Mouse (Mus musculus) v-Abl transformed pro-B cells (cell line): ENCODE results near the gene Prkrip1.
"Not testable (repeated sequence)": the region's sequence is repeated elsewhere in the genome, so short reads cannot be mapped to it uniquely, and the experiment has no call there.

ENCODE experiments used
- in situ Hi-C, 2 experiments: fragments of 400-800 bp; cut with MboI; formaldehyde crosslinking; loops; one replicate each; pipeline ENCODE4 v1.15.1; 2025; ENCODE audit not compliant: unreplicated experiment in 2 of 2

Gene Prkrip1

DNA sequence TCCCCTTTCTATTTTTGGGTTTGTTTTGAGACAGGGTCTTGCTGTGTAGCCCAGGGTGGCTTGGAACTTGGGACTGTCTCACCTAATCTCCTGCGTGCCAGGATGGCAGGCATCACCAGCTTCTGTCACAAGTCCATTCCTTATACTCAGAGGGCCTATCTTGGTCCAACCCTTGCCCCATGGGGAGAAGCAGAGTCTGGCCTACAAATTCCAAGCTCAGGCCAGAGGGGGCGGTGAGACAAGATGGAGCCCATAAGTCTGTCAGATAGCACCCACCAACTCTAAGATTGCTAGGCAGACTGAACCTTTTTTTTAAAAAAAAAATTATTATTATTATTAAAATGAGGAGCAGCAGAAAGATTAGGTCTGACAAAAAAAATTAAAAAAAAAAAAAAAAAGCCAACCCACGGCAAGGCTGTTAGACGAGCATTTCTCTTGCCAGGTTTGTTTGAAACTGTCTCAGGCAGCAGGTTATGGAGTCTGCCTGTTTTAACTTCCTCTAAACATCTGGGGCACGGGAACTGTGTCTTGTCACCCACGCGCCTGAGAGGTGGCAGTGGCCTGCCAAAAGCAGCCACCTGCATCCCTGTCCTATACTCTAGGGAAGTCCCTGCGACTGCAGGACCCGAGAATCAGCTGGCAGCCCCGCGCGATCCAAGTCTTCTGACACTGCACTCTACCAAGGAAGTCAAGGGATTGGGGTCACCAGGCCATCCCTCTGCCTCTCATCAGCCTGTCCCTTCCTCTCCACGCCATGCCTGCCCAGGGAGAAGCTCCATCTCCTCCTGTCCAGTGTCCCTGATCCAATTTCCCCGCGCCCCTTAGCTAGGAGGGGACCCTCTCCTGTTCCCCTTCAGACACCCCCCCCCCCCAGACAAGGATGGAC is 28.9 kb downstream of the Prkrip1 start:
- in situ Hi-C loops: loop anchor here in 1 of 2 experiments (25.0 kb wide), 1 partner anchor 1992 kb away; the partner anchor contains the start of genes Ap4m1, Cops6, Mcm7 and Zfp113

DNA sequence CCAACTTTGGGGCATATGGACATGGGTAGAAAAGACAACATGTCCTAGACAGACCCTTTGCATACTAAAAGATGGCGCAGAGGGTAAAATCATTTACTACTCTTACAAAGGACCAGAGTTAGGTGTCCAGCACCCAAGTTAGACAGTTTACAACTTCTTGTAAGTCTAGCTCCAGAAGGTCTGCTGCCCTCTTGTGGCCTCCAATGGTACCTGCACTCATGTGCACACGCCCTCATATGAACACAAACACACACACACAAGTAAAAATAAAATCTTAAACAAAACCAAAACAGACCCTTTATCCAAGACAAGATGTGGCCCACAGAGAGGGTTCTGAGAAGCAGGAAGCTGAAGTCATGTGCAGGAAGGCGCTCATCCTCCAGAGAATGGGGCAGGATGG is 30.7 kb downstream of the Prkrip1 start:
- in situ Hi-C loops: loop anchor here in 1 of 2 experiments (25.0 kb wide), 1 partner anchor 1994 kb away; the partner anchor contains the start of genes Ap4m1, Cops6, Mcm7 and Zfp113

GRCm38 (mm10) chr5:136167296-136167695 is 31.5 kb downstream of the Prkrip1 start:
- in situ Hi-C loops: loop anchor here in 1 of 2 experiments (25.0 kb wide), 1 partner anchor 1995 kb away; the partner anchor contains the start of genes Ap4m1, Cops6, Mcm7 and Zfp113

DNA sequence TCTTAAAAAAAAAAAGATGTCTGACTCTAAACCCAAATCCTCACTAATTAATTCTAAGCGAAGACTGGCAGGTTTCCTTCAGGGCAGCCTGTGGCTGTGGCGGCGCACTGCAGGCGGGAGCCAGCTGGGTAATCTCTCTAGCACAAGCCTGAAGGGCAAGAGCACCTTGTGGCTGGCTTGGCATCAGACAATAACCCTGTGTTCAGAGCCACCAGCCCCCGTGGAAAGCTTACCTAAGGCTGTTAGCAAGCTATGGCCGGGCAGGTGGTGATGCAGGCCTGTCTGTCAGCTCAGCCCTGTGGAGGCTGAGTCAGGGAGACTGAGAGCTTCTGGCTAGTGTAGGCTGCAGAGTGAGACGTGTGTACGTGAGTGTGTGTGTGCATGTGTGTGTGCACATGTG is 33.5 kb downstream of the Prkrip1 start:
- in situ Hi-C loops: loop anchor here in 1 of 2 experiments (25.0 kb wide), 1 partner anchor 1997 kb away; the partner anchor contains the start of genes Ap4m1, Cops6, Mcm7 and Zfp113

DNA sequence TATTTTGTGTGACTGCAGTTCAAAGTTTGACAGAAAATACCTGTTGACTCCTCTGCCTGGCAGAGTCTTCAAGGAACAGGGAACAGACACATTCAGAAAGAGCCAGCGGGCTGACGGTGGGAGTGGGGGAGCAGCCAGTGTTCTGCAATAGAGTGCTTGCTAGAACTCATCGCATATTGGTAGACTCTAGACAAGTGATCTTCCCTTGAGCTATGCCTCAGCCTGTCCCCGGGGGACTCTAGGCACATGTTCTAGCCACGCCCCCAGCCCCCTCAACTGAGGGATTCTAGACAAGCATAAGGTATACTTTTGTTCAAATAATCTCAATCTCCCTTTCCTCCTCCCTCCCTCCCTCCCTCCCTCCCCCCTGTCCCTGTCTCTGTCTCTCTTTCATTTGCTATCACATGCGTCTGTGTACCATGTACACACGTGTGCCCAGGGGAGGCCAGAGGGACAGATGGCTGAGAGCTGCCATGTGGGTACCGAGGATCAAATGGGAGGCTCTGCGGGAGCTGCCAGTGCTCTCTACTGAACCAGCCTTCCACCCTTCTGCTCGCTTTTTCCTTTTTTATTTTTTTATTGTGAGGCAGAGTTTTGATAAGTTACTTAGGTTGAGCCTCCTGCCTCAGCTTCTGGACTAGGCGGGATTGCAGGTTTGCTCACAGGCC is 34.8 kb downstream of the Prkrip1 start:
- in situ Hi-C loops: loop anchor here in 1 of 2 experiments (25.0 kb wide), 1 partner anchor 1998 kb away; the partner anchor contains the start of genes Ap4m1, Cops6, Mcm7 and Zfp113

GRCm38 (mm10) chr5:136160084-136160483 is 38.7 kb downstream of the Prkrip1 start:
- in situ Hi-C loops: loop anchor here in 1 of 2 experiments (25.0 kb wide), 1 partner anchor 2002 kb away; the partner anchor contains the start of genes Ap4m1, Cops6, Mcm7 and Zfp113

GRCm38 (mm10) chr5:136155399-136155798 is 43.4 kb downstream of the Prkrip1 start:
- in situ Hi-C loops: loop anchor here in 1 of 2 experiments (25.0 kb wide), 1 partner anchor 2007 kb away; the partner anchor contains the start of genes Ap4m1, Cops6, Mcm7 and Zfp113

- in situ Hi-C loops: loop anchor here in 1 of 2 experiments (25.0 kb wide), 1 partner anchor 2010 kb away; the partner anchor contains the start of genes Ap4m1, Cops6, Mcm7 and Zfp113
These were observed 46.4 kb downstream of the Prkrip1 start for GRCm38 (mm10) chr5:136152365-136152764.

DNA sequence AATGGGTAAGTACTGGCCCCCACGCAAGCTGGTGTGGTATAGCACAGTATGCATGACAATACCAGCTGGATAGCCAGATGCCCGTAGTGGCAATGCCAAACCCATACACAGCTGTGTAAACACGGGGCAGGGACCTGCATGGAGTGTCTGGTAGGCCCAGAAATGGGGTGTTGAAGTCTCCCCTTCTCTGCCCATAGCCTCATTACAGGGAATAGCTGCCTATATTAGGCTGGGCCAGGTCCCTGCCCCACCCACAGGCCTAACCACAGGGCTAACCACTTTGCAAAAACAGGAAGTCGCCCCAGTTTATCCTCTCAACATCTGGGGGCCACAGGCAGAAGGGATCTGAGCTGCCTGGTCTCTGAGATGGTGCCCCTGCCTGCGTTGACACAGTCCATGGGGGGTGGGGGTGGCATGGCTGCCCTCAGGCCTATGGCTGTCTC is 49.6 kb downstream of the Prkrip1 start:
- in situ Hi-C loops: not testable (repeated sequence)

- in situ Hi-C loops: no loop called here
These were observed 51.1 kb downstream of the Prkrip1 start for GRCm38 (mm10) chr5:136147704-136148103.

DNA sequence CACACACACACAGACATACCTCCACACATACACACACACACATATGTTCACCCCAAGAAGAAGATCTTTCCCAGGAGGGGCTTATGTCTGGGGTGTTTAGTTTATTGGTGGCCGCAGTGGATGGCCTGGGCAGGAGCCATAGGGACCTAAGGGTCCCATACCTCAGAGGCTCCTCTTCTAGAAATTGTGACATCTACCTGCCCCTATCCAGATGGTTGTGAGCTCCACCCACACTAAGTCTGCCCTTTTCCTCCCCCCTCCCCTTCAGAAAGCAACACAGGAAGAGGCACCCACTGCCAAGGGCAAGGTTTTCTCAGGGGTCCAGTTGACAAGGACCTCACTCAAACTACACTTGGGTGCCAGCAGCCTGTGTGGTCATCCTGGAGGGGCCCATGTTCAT is 51.8 kb downstream of the Prkrip1 start:
- in situ Hi-C loops: no loop called here

DNA sequence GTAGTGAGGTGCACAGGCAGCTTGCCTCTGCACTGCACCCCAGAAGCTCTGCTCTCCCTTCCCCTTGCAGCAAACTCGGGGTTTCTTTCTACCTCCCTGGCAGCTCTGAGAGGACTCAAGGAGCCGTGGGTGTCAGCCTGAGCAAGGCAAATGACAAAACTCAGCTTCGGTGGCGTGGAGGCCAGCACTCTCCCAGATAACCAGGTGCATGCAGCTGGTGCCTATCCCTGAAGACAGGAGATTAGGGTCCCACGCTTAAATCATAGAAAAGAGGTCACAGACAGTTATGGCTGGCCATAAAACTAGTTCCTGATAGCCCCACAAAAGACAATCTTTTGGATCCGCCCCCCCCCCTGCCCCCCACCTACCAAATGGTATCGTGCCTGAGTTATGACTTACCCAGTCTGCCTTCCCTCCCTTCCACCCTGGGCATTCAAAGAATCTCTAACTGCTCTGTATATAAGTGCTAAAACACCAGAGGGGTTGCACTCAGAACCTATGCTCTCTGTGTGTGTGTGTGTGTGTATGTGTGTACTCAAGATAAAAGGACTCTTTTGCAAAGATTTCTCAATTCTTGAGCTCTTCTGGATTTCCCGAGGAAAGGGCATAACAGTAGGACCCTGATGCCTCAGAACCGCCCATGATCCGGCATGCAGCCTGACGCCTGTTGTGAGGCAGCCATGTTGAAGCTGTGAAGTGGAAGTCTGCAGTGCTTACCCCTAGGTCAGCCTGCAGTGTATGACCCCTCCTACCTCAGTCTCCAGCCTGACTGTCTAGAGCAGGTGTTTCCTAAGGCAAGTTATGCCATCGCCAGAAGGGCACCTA is 53.9 kb downstream of the Prkrip1 start:
- in situ Hi-C loops: loop anchor here in 1 of 2 experiments (5.0 kb wide), 1 partner anchor 32 kb away; no protein-coding TSS in a partner anchor

DNA sequence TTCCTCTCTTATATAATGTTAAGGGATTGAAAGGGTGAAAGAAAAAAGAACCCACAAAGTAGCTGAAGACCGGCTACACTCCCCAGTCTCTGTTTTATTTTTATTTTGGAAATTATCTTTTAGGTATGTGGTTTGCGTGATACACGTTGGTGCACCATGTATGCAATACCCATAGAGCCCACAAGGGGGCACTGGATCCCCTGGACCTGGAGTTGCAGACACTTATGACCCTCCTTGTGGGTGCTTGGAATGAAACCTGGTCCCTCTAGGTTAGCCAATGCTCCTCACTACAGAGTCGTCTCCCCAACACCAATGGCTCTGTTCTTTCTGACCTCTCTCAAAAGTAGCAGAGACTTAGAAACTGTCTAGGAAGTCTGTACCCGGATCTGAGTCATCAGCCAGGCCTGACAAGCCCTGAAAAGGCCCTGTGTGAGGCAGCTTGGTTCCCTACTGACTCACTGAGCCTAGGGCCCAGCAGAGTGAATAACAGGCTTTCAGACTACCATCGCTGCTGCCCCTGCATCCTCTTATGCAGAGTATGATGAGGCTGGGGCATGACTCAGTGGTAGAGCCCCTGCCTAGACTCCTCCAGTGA is 55.5 kb downstream of the Prkrip1 start:
- in situ Hi-C loops: loop anchor here in 1 of 2 experiments (5.0 kb wide), 1 partner anchor 34 kb away; no protein-coding TSS in a partner anchor

- in situ Hi-C loops: loop anchor here in 1 of 2 experiments (5.0 kb wide), 1 partner anchor 35 kb away; no protein-coding TSS in a partner anchor
These were observed 56.0 kb downstream of the Prkrip1 start for GRCm38 (mm10) chr5:136142746-136143145.

- in situ Hi-C loops: loop anchor here in 1 of 2 experiments (5.0 kb wide), 1 partner anchor 37 kb away; no protein-coding TSS in a partner anchor
These were observed 58.7 kb downstream of the Prkrip1 start for GRCm38 (mm10) chr5:136140057-136140482.

DNA sequence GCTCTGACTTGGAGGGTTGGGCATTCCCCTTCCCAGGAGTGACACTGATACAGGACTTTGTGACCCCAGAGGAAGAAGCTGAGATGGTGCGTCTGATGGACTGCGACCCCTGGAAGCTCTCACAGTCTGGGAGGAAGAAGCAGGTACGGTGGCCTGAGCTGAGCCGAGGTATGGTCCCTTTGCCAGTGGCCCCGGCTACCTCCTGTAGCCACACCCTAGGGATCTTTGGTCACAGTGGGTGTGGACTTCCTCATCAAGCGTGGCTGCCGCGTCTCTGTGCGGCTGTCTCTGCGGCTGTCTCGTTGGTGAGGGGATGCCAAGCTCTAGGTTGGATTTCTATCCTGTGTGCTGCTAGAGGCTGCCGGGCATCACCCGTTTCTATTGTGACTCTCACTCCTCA is 59.4 kb downstream of the Prkrip1 start:
- in situ Hi-C loops: loop anchor here in 1 of 2 experiments (5.0 kb wide), 3 partner anchors 48 to 157 kb away; partner anchors contain the start of gene Zp3

DNA sequence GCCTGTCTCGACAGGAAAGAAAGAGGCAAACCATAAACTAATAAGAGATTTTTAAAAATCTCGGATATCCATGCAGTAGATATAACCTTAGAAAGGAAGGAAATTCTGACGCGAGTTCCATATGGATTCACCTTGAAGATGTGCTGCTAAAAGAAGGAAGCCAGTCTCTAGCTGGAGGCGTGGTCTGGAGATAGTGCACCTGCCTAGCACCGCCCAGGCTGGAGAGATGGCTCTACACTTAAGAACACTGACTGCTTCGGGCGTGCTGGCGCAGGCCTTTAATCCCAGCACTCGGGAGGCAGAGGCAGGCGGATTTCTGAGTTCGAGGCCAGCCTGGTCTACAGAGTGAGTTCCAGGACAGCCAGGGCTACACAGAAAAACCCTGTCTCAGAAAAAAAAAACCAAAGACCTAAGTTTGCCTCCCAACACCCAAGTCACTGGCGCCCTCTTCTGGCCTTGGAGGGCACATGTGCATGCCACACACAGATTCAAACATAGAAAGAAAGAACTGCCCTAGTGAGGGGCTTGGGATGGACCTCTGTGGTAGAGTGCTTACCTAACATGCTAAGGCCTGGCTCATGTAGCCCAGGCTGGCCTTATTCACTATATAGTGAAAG is 61.0 kb downstream of the Prkrip1 start:
- in situ Hi-C loops: loop anchor here in 1 of 2 experiments (5.0 kb wide), 3 partner anchors 50 to 155 kb away; partner anchors contain the start of gene Zp3

DNA sequence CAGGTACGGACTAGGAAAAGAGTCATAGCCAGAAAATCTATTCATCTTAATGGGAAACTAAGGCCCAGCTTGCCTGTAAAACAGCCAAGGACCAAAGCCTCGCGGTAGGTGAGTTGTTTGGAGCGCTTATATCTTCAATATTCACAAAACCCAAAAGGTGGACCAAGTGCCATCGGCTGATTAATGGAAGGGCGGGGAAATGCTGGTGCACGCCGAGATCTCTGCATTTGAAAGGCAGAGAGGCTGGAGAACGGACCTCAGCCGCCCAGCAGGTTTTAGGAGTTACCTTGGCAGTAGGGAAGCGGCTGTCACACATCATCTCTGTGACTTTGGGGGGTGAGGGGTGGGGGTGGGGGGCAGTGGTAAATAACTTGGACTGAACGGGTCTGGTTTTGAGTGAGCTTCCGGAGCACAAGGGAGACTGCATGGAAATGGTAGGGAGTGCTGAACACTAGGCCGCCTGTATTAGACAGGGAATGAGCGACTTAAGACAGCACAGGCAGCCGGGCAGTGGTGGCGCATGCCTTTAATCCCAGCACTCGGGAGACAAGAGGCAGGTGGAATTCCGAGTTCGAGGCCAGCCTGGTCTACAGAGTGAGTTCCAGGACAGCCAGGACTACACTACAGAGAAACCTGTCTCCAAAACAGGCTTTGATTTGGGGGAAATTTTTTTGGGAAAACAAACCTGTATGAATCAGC is 62.3 kb downstream of the Prkrip1 start:
- in situ Hi-C loops: loop anchor here in 1 of 2 experiments (5.0 kb wide), 3 partner anchors 51 to 154 kb away; partner anchors contain the start of gene Zp3
